Mouse (Mus musculus) hindbrain, embryonic 15.5 days (tissue): ENCODE data around the gene Bcl10. TPM values are rescaled to one million over a fixed set of nuclear protein-coding genes. Genes with fewer than 3 reads are reported as not detected.
"Not testable (repeated sequence)": the region's sequence is repeated elsewhere in the genome, so short reads cannot be mapped to it uniquely, and the experiment has no call there.

Experiments used
- ATAC-seq: fragments of 200-750 bp; cut with Nextera tagmentation; 2 replicates; pipeline ENCODE4 v1.8.0; 2017; ENCODE audit warnings: low read depth, moderate number of reproducible peaks, moderate TSS enrichment; ENCODE audit not compliant: low FRiP score
- H3K27ac ChIP-seq: fragments of 300-500 bp; sonication (generic); replicated peaks from 2 replicates; pipeline ENCODE4 v1.5.1; 2015; ENCODE audit warnings: mild to moderate bottlenecking, inconsistent platforms
- H3K27me3 ChIP-seq: fragments of 300-500 bp; sonication (generic); 2 replicates; pipeline ENCODE4 v1.6.1; 2015; ENCODE audit warnings: control low read depth, inconsistent platforms
- H3K36me3 ChIP-seq: fragments of 300-500 bp; sonication (generic); 2 replicates; pipeline ENCODE4 v1.6.1; 2015; ENCODE audit warnings: control low read depth, inconsistent platforms
- H3K4me1 ChIP-seq: fragments of 300-500 bp; sonication (generic); replicated peaks from 2 replicates; pipeline ENCODE4 v1.6.1; 2015; ENCODE audit warnings: control low read depth, inconsistent platforms
- H3K4me2 ChIP-seq: fragments of 300-500 bp; sonication (generic); 2 replicates; pipeline ENCODE4 v1.6.1; 2015; ENCODE audit warnings: moderate library complexity, mild to moderate bottlenecking, inconsistent platforms
- H3K4me3 ChIP-seq: fragments of 300-500 bp; sonication (generic); 2 replicates; pipeline ENCODE4 v1.5.1; 2015; ENCODE audit warnings: mild to moderate bottlenecking, inconsistent platforms
- H3K9ac ChIP-seq: fragments of 300-500 bp; sonication (generic); 2 replicates; pipeline ENCODE4 v1.6.1; 2015; ENCODE audit warnings: inconsistent platforms
- H3K9me3 ChIP-seq: fragments of 300-500 bp; sonication (generic); 2 replicates; pipeline ENCODE4 v1.6.1; 2016; ENCODE audit warnings: control low read depth, inconsistent platforms
- WGBS: fragments of 180-500 bp; shearing (Covaris S2); methylation state at CpG from one replicate; pipeline ENCODE4 v1.1.7; 2015; 5-methylcytosine and 5-hydroxymethylcytosine counted together
- polyA plus RNA-seq: library from polyadenylated mRNA; unstranded; fragments of >200 nt; fragmentation: Nextera tagmentation; extraction: Ambion mirVana; gene quantifications from 2 replicates; pipeline ENCODE4 v1.2.1, GENCODE M21; 2015

The Bcl10 gene
- 32.3 and 34.8 TPM in 2 replicates for polyA plus RNA-seq

DNA sequence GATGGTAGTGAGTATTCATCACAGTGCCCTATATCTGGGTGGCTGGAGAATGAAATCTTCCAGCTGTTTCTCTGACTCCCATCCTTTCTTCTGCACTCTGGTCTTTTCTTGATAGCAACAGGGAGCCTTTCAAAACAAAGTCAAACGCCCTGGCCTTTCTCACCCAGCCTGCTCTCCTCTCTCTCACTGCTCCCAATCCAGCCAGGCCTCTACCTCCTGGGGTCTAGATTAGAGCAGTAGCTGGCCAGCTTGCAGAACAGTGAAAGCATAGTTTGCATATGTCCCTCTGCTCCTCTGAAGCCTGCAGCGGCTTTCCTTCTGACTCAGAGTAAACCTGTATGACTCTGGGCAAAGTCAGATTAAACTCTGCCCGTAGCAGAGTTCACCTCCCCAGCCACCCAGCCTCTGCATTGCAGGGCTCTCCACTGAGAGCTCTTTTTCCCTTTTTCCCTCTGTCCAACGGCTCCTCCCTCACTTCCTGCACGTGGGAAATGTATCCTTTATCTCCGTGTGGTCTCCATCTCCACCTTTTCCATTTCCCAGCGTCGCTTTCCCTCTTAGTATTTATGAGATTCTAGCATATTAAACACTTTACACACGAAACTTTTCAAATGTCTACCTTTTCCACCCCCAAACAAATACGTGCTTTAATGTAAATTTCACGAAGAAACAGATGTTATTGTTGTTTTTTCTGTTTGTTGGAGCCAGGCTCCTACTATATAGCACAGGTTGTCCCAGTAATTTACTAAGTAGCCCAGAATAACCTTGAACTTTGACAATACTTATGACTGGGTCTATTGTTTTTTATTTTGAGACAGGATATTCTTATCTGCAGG is at the start of gene Bcl10:
Bcl10 (plus strand) TSS at position 786 of the 836 bp plus-strand sequence.
- WGBS = 34% methylated on average over 11 of the region's 11 CpGs
- Histone ChIP-seq H3K9ac (peak within 1 kb of the TSS; percentile 12; the same call in 1 of the 2 replicates), H3K27ac (peak within 1 kb of the TSS; percentile 81), H3K4me3 (peak within 1 kb of the TSS; percentile 64), H3K9me3 (no peaks in the 10 kb centered on the region), H3K4me1 (peaks cover 16% of the 10 kb centered on the region), H3K4me2 (peak within 1 kb of the TSS; percentile 69), H3K36me3 (no peaks in the 10 kb centered on the region), H3K27me3 (no peaks in the 10 kb centered on the region)
- ATAC-seq = no peak

- WGBS = 84% methylated on average over 1 of the region's 1 CpGs
- H3K36me3 ChIP-seq = no peaks in the 10 kb centered on the region
- no peaks in the 10 kb centered on the region for H3K27me3 ChIP-seq
- ATAC-seq = no peak
- H3K4me1 ChIP-seq = no peaks in the 10 kb centered on the region
- H3K27ac ChIP-seq = no peak overlapping the region
- H3K9ac ChIP-seq = no peak overlapping the region
- H3K4me2 ChIP-seq = no peak overlapping the region
- H3K4me3 ChIP-seq = no peak overlapping the region
- no peaks in the 10 kb centered on the region for H3K9me3 ChIP-seq
Observed at GRCm38 (mm10) chr3:145873271-145873670, 49.3 kb upstream of the Bcl10 start.

- Histone ChIP-seq H3K27me3 (no peaks in the 10 kb centered on the region), H3K36me3 (no peaks in the 10 kb centered on the region), H3K27ac (no peak overlapping the region), H3K9me3 (no peaks in the 10 kb centered on the region), H3K4me1 (no peaks in the 10 kb centered on the region), H3K4me2 (no peak overlapping the region), H3K4me3 (no peak overlapping the region), H3K9ac (no peak overlapping the region)
- 80% methylated on average over 4 of the region's 4 CpGs for WGBS
- ATAC-seq = no peak
Observed at GRCm38 (mm10) chr3:145874126-145874525, 48.5 kb upstream of the Bcl10 start.

GRCm38 (mm10) chr3:145876120-145876519 is 46.5 kb upstream of the Bcl10 start:
- Histone ChIP-seq H3K9ac (no peak overlapping the region), H3K9me3 (no peaks in the 10 kb centered on the region), H3K4me2 (no peak overlapping the region), H3K27ac (no peak overlapping the region), H3K27me3 (no peaks in the 10 kb centered on the region), H3K36me3 (no peaks in the 10 kb centered on the region), H3K4me1 (no peaks in the 10 kb centered on the region), H3K4me3 (no peak overlapping the region)
- no peak for ATAC-seq
- WGBS = 88% methylated on average over 11 of the region's 11 CpGs

DNA sequence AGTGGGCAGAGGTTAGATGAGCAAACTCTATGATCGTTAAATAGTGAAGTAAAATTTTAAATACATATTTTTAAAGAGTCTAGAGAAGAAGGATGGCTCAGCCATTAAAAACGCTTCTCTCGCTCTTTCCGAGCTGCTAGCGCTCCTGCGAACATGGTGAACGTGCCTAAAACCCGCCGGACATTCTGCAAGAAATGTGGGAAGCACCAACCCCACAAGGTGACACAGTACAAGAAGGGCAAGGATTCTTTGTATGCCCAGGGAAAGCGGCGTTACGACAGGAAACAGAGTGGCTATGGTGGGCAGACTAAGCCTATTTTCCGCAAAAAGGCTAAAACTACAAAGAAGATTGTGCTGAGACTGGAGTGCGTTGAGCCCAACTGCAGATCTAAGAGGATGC is 43.7 kb upstream of the Bcl10 start:
- H3K27me3 ChIP-seq, H3K4me2 ChIP-seq, H3K36me3 ChIP-seq, H3K9ac ChIP-seq, H3K9me3 ChIP-seq, ATAC-seq, H3K4me3 ChIP-seq, H3K4me1 ChIP-seq, H3K27ac ChIP-seq: not testable (repeated sequence)
- WGBS = 91% methylated on average over 14 of the region's 14 CpGs

- Histone ChIP-seq H3K27me3 (no peaks in the 10 kb centered on the region), H3K27ac (no peak overlapping the region), H3K9me3 (no peaks in the 10 kb centered on the region), H3K36me3 (no peaks in the 10 kb centered on the region), H3K9ac (no peak overlapping the region), H3K4me2 (no peak overlapping the region), H3K4me3 (no peak overlapping the region), H3K4me1 (peaks cover 13% of the 10 kb centered on the region; the same call in 1 of the 2 replicates)
- WGBS = 95% methylated on average over 1 of the region's 1 CpGs
- no peak for ATAC-seq
Observed at GRCm38 (mm10) chr3:145880335-145880734, 42.3 kb upstream of the Bcl10 start.

DNA sequence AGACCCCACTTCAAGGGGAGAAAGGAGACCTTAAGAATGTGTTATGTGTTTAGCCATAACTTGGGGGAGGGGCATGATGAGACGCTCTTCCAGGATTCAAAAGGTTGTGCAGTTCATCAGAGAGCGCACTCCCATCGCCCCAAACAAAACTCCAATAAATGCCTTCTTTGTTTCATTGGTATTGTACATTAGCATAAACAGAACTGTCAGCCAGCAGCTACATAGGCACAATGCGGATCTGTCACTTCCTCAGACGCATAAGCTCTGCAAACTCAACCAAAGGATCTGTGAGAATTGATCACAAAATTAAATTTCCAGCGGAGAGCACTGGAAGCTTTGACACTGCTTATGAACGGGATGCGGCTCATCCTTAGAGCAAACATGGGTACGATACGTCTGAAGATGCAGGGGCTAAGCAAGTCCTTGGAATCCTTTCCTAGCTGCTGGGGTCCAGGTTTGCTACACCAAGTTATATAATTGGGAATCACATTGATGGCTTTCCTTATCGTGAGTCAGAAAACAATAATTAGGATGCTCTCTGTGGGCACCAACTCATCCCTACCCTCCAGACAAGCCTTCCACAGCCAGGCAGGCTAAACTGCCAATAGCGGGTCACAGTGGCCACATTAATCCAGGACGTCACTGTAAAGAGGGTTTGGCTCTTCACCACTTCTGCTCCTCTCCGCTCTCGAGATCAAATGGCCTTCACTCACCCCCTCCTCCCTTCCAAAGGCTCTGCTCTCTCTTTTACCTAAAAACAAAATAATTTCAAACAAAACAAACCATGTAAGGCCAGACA is 40.3 kb upstream of the Bcl10 start:
- H3K4me2 ChIP-seq = no peak overlapping the region
- no peaks in the 10 kb centered on the region for H3K9me3 ChIP-seq
- H3K4me1 ChIP-seq = peaks cover 19% of the 10 kb centered on the region
- no peaks in the 10 kb centered on the region for H3K27me3 ChIP-seq
- no peaks in the 10 kb centered on the region for H3K36me3 ChIP-seq
- no peak overlapping the region for H3K4me3 ChIP-seq
- 0 out of 2 replicates have a peak overlapping the region, but pooled peaks have one; percentile 12 for H3K27ac ChIP-seq
- ATAC-seq = no peak
- no peak overlapping the region for H3K9ac ChIP-seq
- WGBS = 64% methylated on average over 15 of the region's 15 CpGs

DNA sequence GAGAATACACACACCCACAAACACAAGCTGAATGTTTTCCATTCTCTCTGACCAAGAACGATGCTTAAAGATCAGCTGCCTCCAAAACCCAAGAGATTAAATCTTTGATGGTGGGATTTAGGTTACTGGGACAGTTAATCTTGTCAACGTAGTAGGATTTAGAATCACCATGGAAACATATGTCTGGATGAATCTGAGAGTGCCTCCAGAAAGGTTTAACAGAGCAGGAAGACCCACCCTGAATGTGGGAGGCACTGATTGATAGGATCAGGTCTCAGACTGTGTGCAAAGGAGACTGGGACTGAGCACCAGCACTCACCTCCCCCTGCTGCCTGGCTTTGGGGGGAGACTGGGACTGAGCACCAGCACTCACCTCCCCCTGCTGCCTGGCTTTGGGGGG is 39.4 kb upstream of the Bcl10 start:
- H3K36me3 ChIP-seq = no peaks in the 10 kb centered on the region
- H3K4me3 ChIP-seq = no peak overlapping the region
- peaks cover 19% of the 10 kb centered on the region for H3K4me1 ChIP-seq
- no peak overlapping the region for H3K27ac ChIP-seq
- H3K9me3 ChIP-seq = no peaks in the 10 kb centered on the region
- no peak overlapping the region for H3K9ac ChIP-seq
- WGBS = 54% methylated on average over 2 of the region's 2 CpGs
- peak; percentile 44; the same call in 1 of the 2 replicates for ATAC-seq
- no peak overlapping the region for H3K4me2 ChIP-seq
- H3K27me3 ChIP-seq = no peaks in the 10 kb centered on the region

DNA sequence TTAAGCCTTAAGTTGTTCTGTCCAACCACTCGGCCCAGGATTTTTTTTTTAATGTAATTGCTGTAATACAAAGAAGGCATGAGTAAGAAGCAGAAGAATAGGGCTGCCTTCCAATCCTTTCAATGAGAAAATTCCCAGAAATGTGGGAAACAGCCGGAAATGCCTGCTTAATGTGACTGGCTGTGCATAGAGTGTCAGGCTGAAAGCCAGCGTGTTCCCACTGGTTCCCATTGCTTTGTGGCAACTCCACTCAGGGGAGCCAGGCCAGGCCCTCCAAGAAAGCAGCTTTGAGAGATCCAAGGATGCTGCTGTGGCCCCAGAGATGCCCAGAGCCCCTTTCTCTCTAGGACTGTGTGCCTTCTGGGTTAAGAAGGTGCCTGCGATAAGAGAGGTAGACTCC is 37.2 kb upstream of the Bcl10 start:
- Histone ChIP-seq H3K4me1 (peaks cover 25% of the 10 kb centered on the region), H3K27me3 (no peaks in the 10 kb centered on the region), H3K9me3 (no peaks in the 10 kb centered on the region), H3K4me2 (no peak overlapping the region), H3K27ac (peak overlapping the region; percentile 63), H3K36me3 (no peaks in the 10 kb centered on the region), H3K9ac (no peak overlapping the region), H3K4me3 (no peak overlapping the region)
- WGBS = 59% methylated on average over 4 of the region's 4 CpGs
- peak; percentile 25; the same call in 1 of the 2 replicates for ATAC-seq

- WGBS = 59% methylated on average over 5 of the region's 5 CpGs
- Histone ChIP-seq H3K4me1 (peaks cover 25% of the 10 kb centered on the region), H3K4me3 (no peak overlapping the region), H3K9me3 (no peaks in the 10 kb centered on the region), H3K36me3 (no peaks in the 10 kb centered on the region), H3K27ac (peak overlapping the region; percentile 63; the same call in 1 of the 2 replicates), H3K9ac (no peak overlapping the region), H3K4me2 (no peak overlapping the region), H3K27me3 (no peaks in the 10 kb centered on the region)
- ATAC-seq = no peak
Observed at GRCm38 (mm10) chr3:145885851-145886464, 36.6 kb upstream of the Bcl10 start.

DNA sequence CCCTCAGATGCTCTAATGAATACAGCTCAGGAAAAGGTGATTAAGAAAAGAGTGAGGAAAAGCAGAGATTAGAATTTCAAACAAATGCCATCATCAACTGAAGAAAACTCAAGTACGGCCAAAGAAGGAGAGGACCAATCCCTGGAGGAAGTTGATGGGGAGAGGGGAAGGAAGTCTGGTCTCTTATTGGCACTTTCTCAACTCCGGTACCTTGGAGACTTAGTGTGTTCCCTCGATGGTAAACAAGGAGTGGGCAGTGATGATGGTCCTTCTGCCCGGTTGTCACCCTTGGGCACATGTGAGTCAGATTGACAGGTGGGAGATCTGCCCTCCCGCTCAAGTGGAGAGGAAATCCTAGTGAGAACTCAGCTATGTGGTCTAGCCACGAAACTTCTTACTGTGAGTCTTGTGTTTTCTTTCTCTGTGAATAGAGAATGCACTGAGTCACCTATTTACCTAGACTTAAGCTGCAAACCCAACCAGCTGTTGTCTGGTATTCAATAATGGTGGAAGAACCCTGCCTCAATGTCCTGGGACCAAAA is 35.1 kb upstream of the Bcl10 start:
- no peaks in the 10 kb centered on the region for H3K27me3 ChIP-seq
- peaks cover 19% of the 10 kb centered on the region for H3K4me1 ChIP-seq
- no peaks in the 10 kb centered on the region for H3K9me3 ChIP-seq
- WGBS = 82% methylated on average over 6 of the region's 6 CpGs
- no peak for ATAC-seq
- no peak overlapping the region for H3K9ac ChIP-seq
- no peak overlapping the region for H3K4me2 ChIP-seq
- no peaks in the 10 kb centered on the region for H3K36me3 ChIP-seq
- H3K27ac ChIP-seq = no peak overlapping the region
- no peak overlapping the region for H3K4me3 ChIP-seq
